Mouse (Mus musculus): ENCODE data around the gene Spata2l. TPM values are rescaled to one million over a fixed set of nuclear protein-coding genes. Genes with fewer than 3 reads are reported as not detected.
"Not testable (repeated sequence)": the region's sequence is repeated elsewhere in the genome, so short reads cannot be mapped to it uniquely, and the experiment has no call there.

Spata2l gene
- polyA plus RNA-seq, 1 experiment from 2014 or later = 11.4 TPM

DNA sequence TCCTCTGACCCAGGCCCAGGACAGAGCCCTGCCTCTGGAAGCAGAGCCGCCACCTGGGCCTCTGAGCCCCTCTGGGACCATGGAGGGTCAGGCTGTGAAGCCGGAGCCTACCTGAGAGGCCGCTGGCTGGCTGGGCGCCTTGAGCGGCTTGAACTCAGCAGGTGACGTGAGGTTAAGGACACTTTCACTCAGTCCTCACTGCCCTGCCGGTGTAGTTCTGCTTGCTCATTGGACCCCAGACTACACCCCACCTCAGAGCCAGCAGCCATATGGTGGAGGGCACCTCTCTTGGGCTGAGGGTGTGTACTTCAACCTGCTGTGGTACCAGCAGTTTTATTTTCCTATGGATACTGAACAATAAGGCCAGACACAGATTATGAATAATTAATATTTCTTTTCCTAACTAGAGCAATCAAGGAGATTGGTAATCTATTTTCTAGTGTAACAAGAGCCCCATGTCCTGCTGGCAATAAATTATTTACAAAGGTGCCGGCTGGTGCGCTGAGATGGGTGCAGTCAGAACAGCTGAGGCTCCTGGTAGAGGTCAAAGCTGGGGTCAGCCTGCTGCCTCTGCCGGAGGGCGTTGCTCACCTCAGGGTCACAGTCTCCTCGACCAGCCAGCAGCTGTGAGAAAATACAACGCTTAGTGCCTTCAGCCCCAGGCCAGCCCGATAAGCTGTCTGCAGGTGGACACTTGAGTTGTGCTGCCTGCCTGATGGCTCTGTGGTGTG lies 32.1 kb upstream of the Spata2l start:
- peaks cover 63% of the 10 kb centered on the region for H3K36me3 ChIP-seq

GRCm38 (mm10) chr8:123257593-123257992 lies 21.6 kb upstream of the Spata2l start:
- not testable (repeated sequence) for H3K9me3 ChIP-seq; H3K9ac ChIP-seq; H3K4me3 ChIP-seq; H3K27me3 ChIP-seq; ATAC-seq (ENCODE audit: low FRiP score, low read depth); H3K27ac ChIP-seq (replicated peaks); H3K4me2 ChIP-seq
- Histone ChIP-seq H3K4me1 (replicated peaks) (peaks cover 30% of the 10 kb centered on the region), H3K36me3 (peaks cover 34% of the 10 kb centered on the region)
- WGBS = 92% methylated on average over 8 of the region's 8 CpGs

More for the DNA sequence above, 32.1 kb upstream of the Spata2l start:
- Histone ChIP-seq H3K4me3 (no peak overlapping the region), H3K27ac (replicated peaks) (no peak overlapping the region), H3K4me2 (no peak overlapping the region), H3K9me3 (no peaks in the 10 kb centered on the region), H3K9ac (no peak overlapping the region), H3K27me3 (no peaks in the 10 kb centered on the region), H3K4me1 (replicated peaks) (no peaks in the 10 kb centered on the region)
- WGBS = 73% methylated on average over 14 of the region's 14 CpGs
- ATAC-seq (ENCODE audit: low FRiP score, low read depth) = no peak

GRCm38 (mm10) chr8:123257114-123257513 lies 21.1 kb upstream of the Spata2l start:
- Histone ChIP-seq H3K4me2 (no peak overlapping the region), H3K27me3 (no peaks in the 10 kb centered on the region), H3K27ac (replicated peaks) (no peak overlapping the region), H3K9me3 (no peaks in the 10 kb centered on the region), H3K4me1 (replicated peaks) (peaks cover 32% of the 10 kb centered on the region), H3K4me3 (no peak overlapping the region), H3K9ac (no peak overlapping the region), H3K36me3 (peaks cover 33% of the 10 kb centered on the region)
- WGBS = 60% methylated on average over 3 of the region's 3 CpGs
- ATAC-seq (ENCODE audit: low FRiP score, low read depth) = no peak

DNA sequence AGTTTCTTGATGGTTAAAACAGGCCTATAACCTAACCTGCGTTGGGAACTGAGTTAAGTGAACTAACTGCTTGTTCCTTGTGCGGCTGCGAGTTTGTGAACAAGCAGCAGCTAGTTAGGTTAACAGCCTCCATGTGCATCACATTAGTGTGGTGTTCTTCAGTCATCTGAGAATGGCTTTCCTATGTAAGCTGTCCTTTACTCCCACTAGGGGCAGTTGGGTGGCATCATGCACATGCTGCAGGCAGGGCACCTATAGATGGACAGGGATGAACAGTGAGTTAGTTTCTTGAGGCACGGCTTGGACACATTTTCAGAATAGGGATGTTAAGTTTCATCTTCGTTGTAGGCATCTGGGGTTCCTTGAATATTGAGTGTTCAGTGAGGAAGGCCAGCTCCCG lies 19.1 kb upstream of the Spata2l start:
- no peak for ATAC-seq (ENCODE audit: low FRiP score, low read depth)
- Histone ChIP-seq H3K4me2 (peak overlapping the region; percentile 92), H3K36me3 (peaks cover 43% of the 10 kb centered on the region), H3K4me3 (peak overlapping the region; percentile 84), H3K27me3 (no peaks in the 10 kb centered on the region), H3K4me1 (replicated peaks) (peaks cover 32% of the 10 kb centered on the region), H3K9me3 (no peaks in the 10 kb centered on the region), H3K27ac (replicated peaks) (no peak overlapping the region), H3K9ac (peak overlapping the region; percentile 90)
- 71% methylated on average over 6 of the region's 6 CpGs for WGBS

GRCm38 (mm10) chr8:123254099-123254885 lies 18.3 kb upstream of the Spata2l start, which contains the start of the genes Zfp276 and Vps9d1:
TSS of gene Zfp276 (plus strand) at chr8:123254195.
TSS of gene Vps9d1 (minus strand) at chr8:123254348.
- peak within 1 kb of the TSS; percentile 90 for H3K9ac ChIP-seq
- WGBS = under 1% methylated on average over 83 of the region's 99 CpGs
- H3K27me3 ChIP-seq = no peaks in the 10 kb centered on the region
- H3K9me3 ChIP-seq = no peaks in the 10 kb centered on the region
- H3K27ac ChIP-seq (replicated peaks) = peak within 1 kb of the TSS; percentile 91
- H3K4me1 ChIP-seq (replicated peaks) = peaks cover 32% of the 10 kb centered on the region
- H3K4me2 ChIP-seq = peak within 1 kb of the TSS; percentile 92
- ATAC-seq (ENCODE audit: low FRiP score, low read depth) = peak; percentile 95
- peaks cover 40% of the 10 kb centered on the region for H3K36me3 ChIP-seq
- H3K4me3 ChIP-seq = peak within 1 kb of the TSS; percentile 84

- H3K9ac ChIP-seq = peak overlapping the region; percentile 90
- peaks cover 40% of the 10 kb centered on the region for H3K36me3 ChIP-seq
- no peaks in the 10 kb centered on the region for H3K9me3 ChIP-seq
- H3K27ac ChIP-seq (replicated peaks) = peak overlapping the region; percentile 91
- peak overlapping the region; percentile 92 for H3K4me2 ChIP-seq
- under 1% methylated on average over 40 of the region's 40 CpGs for WGBS
- no peak; the same call in none of the 2 replicates for ATAC-seq (ENCODE audit: low FRiP score, low read depth)
- peaks cover 32% of the 10 kb centered on the region for H3K4me1 ChIP-seq (replicated peaks)
- no peaks in the 10 kb centered on the region for H3K27me3 ChIP-seq
- H3K4me3 ChIP-seq = peak overlapping the region; percentile 84
Measured at GRCm38 (mm10) chr8:123253451-123254098, 17.5 kb upstream of the Spata2l start.

- Histone ChIP-seq H3K4me2 (peak overlapping the region; percentile 92), H3K36me3 (peaks cover 40% of the 10 kb centered on the region), H3K9me3 (no peaks in the 10 kb centered on the region), H3K4me1 (replicated peaks) (peaks cover 32% of the 10 kb centered on the region), H3K27me3 (no peaks in the 10 kb centered on the region), H3K4me3 (peak overlapping the region; percentile 84), H3K27ac (replicated peaks) (0 out of 2 replicates have a peak overlapping the region, but pooled peaks have one; percentile 91), H3K9ac (peak overlapping the region; percentile 90)
- WGBS = 57% methylated on average over 4 of the region's 4 CpGs
- no peak for ATAC-seq (ENCODE audit: low FRiP score, low read depth)
Measured at GRCm38 (mm10) chr8:123252925-123253324, 16.9 kb upstream of the Spata2l start.

DNA sequence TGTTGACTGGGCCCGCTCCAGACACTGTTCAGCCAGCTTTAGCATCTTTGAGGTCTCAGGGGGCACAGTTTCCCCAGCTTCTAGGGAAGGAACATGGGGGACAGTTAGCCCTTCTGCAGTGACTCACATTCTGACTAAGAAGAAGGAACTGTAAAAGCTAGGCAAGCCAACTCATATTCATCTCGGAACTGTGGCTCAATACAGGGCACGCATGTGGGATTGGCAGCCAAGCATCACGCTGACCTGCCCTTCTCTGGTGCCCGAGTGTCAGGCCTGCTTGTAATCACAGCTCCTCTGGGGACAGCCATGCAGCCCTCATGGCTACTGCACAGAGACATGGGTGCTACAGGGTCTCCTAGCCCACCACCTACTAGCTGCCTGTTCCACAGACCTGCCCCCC lies 14.9 kb upstream of the Spata2l start:
- Histone ChIP-seq H3K9me3 (no peaks in the 10 kb centered on the region), H3K4me3 (no peak overlapping the region), H3K36me3 (peaks cover 55% of the 10 kb centered on the region), H3K27me3 (no peaks in the 10 kb centered on the region), H3K27ac (replicated peaks) (no peak overlapping the region), H3K4me1 (replicated peaks) (peaks cover 22% of the 10 kb centered on the region), H3K4me2 (no peak overlapping the region), H3K9ac (no peak overlapping the region)
- WGBS = 96% methylated on average over 5 of the region's 5 CpGs
- no peak for ATAC-seq (ENCODE audit: low FRiP score, low read depth)

GRCm38 (mm10) chr8:123248596-123248995 lies 12.6 kb upstream of the Spata2l start:
- ATAC-seq (ENCODE audit: low FRiP score, low read depth) = no peak
- Histone ChIP-seq H3K9ac (no peak overlapping the region), H3K4me2 (no peak overlapping the region), H3K9me3 (no peaks in the 10 kb centered on the region), H3K27me3 (no peaks in the 10 kb centered on the region), H3K36me3 (peaks cover 75% of the 10 kb centered on the region), H3K4me3 (no peak overlapping the region), H3K27ac (replicated peaks) (no peak overlapping the region), H3K4me1 (replicated peaks) (peaks cover 10% of the 10 kb centered on the region)
- WGBS = 95% methylated on average over 7 of the region's 8 CpGs

DNA sequence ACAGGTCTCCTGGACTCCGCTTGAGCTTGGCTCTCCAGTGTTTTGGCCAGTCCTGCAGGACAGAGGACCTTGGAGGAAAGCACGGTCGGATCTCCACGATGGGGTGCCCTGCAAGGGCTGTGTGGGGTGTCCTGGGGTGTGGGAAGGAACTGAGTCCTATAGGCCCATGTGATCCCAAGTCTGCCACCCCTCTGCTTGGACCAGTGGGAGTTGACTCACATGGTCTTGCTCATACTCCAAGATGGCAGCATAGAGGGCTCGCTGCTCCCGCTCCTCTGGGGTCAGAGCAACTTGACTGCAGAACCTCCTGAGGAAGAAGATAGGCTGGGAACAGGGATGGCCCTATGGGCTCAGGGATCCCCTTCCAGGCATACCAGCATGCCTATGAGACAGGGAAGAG lies 11.7 kb upstream of the Spata2l start:
- H3K27me3 ChIP-seq = no peaks in the 10 kb centered on the region
- no peak overlapping the region for H3K4me3 ChIP-seq
- H3K9ac ChIP-seq = no peak overlapping the region
- no peak overlapping the region for H3K27ac ChIP-seq (replicated peaks)
- peaks cover 4% of the 10 kb centered on the region for H3K4me1 ChIP-seq (replicated peaks)
- H3K4me2 ChIP-seq = no peak overlapping the region
- no peak for ATAC-seq (ENCODE audit: low FRiP score, low read depth)
- WGBS = 95% methylated on average over 6 of the region's 6 CpGs
- H3K36me3 ChIP-seq = peaks cover 81% of the 10 kb centered on the region
- H3K9me3 ChIP-seq = no peaks in the 10 kb centered on the region

- H3K4me3 ChIP-seq = no peak overlapping the region
- no peak overlapping the region for H3K4me2 ChIP-seq
- no peaks in the 10 kb centered on the region for H3K9me3 ChIP-seq
- H3K36me3 ChIP-seq = peaks cover 75% of the 10 kb centered on the region
- H3K9ac ChIP-seq = no peak overlapping the region
- ATAC-seq (ENCODE audit: low FRiP score, low read depth) = no peak
- no peaks in the 10 kb centered on the region for H3K4me1 ChIP-seq (replicated peaks)
- 88% methylated on average over 12 of the region's 12 CpGs for WGBS
- no peaks in the 10 kb centered on the region for H3K27me3 ChIP-seq
- H3K27ac ChIP-seq (replicated peaks) = no peak overlapping the region
Measured at GRCm38 (mm10) chr8:123245543-123245942, 9.5 kb upstream of the Spata2l start.

- WGBS = 95% methylated on average over 4 of the region's 4 CpGs
- H3K9me3 ChIP-seq = no peaks in the 10 kb centered on the region
- no peak for ATAC-seq (ENCODE audit: low FRiP score, low read depth)
Measured at GRCm38 (mm10) chr8:123244382-123244781, 8.3 kb upstream of the Spata2l start.

More at GRCm38 (mm10) chr8:123244382-123244781, 8.3 kb upstream of the Spata2l start:
- Histone ChIP-seq H3K36me3 (peaks cover 66% of the 10 kb centered on the region), H3K4me3 (no peak overlapping the region), H3K27me3 (no peaks in the 10 kb centered on the region), H3K9ac (no peak overlapping the region), H3K27ac (replicated peaks) (no peak overlapping the region), H3K4me1 (replicated peaks) (no peaks in the 10 kb centered on the region), H3K4me2 (no peak overlapping the region)
